Mouse (Mus musculus) NIH3T3 (cell line): Measurements from ENCODE around the gene Trim62.

Source experiments
- DNase-seq: peaks from one replicate; pipeline ENCODE4 v3.0.0-alpha.2; 2012; ENCODE audit warnings: low read depth

The Trim62 gene

DNA sequence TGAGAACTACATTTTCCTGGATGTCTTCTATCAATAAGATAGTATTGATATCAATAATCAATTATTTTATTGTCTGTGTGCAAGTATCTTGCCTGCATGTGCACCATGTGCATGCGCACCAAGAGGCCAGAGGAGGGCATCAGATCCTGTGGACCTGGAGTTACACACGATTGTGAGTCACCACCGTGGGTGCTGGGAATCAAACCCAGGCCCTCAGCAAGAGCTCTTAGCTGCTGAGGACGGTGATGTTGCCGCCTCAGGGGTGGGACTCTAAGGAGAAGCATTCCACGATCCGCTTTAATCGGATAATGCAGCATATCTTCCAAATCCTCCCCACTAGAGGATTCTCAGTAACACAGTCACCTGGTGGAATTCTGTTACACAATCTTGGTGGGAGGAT, 2.2 kb downstream of the Trim62 start:
- no peak for DNase-seq

DNA sequence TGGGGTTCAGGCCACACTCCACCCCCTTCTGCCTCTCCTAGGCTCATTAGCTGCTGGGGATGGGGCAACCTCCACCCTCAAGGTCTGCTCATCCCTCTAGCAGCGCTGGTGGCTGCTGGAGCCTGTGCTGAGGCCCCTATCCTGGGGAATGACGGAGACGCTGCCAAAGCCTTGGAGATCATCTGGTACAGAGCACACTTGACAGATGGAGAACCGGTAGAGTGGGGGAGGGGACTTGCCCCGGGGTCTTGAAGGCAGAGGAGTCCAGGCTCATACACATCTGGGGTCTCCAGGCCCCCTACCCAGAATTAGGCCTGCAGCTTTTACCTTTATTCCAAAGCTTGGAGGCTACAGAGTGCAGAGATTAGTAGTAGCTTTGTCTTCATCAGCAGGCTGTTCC, 3.2 kb downstream of the Trim62 start:
- DNase-seq: no peak

DNA sequence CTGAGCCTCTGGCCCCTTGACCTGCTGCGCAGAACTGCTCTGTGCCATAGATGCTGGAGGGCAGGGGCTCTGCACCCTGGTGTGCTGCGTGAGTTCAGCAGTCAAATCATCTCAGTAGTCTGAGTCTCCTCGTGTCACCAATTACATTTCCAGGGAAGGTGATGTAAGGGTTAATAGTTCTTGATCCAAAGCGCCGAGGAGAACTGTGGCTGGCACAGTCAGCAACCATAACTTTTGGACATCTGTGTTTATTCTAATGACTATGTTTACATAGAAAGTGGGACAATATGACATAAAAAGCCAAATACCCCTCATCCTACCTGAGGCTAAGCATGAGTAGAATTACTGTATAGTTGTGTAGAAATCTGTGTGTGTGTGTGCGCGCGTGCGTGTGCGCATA, 3.6 kb downstream of the Trim62 start:
- DNase-seq: no peak

DNA sequence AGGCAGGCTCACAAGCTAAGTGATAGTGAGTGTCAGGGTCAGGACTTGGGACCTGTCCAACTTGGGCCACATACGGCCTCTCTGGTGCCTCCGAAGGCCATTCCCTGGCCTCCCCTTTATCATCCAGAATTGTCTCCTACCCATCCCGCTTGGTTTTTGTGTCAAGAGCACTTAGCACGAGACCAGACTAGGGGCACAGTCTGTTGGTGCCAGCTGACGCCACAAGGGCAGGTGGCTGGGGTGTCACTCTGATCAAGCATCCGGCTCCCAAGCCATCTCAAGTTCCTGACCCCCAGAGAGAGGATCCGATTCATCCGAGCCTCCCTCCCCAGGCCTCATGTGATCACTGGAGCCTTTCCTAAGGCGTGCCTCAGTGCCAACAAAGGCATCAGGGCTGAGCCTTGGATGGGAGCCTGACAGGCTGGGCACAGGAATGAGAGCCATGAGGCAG, 4.3 kb downstream of the Trim62 start:
- DNase-seq: no peak

DNA sequence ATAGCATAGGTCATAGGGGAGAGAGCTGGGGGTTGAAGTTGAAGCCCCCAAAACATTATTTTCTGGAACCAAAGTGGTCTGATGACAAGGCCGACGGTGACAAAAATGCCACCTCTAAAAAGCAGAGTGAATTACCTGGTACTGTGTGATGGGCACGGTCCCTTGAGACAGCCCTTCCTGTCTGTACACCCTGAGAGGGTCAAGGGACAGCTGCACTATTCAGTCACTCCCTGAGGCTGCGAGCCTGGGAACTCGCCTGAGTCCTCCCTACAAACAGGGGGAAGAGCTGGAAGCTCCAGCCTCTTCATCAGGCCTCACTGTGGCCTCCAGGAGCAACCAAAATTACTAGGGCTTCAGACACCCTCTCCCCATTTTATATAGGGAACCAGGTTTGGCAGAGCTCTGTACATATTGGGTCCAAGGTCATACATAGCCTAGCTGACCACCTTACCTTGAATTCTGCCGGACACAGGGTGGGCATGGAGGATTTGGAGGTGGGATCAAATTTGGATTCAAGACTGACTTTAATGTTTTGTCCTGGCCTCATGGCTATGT, 5.1 kb downstream of the Trim62 start:
- DNase-seq: no peak

DNA sequence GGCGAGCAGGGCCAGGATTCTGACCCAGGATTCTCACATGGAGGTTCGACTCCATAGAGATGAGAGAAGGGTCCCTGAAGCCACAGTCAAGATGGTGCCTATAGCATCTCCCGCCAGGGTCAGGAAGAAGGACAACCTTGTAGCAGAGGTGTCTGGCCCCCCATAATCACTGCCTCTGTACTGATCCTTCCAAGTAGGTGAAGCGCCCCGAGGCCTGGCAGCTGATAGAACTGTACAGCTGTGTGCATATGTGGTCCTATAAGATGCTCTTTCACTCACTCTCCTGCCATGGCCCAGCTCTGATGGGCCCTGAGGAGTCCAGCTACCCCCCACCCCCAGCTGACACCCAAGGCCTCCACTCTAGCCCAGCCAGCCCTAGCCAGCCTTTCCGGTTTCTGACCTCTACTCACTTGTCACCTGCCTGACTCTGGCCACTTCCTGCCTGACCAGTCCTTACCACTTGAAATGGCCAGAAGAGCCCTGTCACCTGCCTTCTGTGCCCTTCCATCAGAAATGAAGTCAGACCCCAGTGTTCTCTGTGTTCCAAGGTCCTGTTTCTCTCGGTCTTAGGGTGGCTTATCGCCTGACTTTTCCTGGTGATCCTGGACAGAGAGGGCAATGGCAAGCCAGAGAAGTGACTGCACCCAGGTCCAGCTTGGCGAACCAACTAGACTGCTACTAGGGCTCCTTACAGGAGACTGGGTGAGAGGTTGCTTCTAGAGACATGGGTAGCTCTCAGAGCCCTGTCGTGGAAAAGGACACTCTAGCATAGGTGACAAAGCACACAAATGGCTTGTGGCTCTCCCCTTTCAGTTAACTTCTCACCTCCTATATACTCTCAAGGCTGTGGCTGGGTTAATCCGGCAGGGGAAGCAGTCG, 6.6 kb downstream of the Trim62 start:
- DNase-seq: no peak

DNA sequence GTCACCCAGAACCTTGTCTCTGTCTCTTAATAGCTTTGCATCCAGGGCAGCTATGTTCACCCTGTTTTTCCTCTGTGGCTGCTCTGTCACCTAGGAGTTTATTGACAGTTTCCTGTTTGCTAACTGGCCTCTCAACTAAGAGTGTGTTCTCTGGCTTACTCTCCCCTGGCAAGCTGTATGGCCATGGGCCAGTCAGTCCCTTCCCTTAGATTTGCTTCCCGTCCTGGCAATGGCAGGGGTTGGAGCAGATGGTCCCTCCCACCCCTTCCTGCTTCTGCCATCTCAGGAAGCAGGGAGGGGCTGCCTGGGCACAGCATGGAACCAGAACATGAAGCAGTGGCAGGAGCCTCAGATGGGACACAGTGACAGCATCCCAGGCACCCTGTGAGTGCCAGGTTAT, 7.8 kb downstream of the Trim62 start:
- no peak for DNase-seq

DNA sequence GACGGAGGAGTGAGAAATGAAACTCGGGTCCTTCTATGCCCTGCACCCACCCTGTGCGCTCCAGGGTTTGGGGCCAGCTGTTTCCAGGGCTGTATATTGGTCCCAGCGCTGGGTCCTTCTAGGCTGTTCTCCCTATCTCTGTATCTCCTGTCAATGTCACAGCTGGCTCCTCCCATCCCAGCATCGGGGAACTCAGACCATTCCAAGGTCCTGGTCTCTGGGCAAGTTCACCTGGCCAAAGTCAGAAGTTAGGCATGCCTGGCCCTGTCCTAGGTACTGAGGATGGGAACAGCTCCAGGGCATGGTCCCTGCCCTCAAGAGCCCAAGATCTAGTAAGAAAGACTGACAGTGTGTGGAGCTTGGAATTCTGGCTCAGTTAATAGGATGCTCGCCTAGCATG, 8.4 kb downstream of the Trim62 start:
- DNase-seq: no peak

DNA sequence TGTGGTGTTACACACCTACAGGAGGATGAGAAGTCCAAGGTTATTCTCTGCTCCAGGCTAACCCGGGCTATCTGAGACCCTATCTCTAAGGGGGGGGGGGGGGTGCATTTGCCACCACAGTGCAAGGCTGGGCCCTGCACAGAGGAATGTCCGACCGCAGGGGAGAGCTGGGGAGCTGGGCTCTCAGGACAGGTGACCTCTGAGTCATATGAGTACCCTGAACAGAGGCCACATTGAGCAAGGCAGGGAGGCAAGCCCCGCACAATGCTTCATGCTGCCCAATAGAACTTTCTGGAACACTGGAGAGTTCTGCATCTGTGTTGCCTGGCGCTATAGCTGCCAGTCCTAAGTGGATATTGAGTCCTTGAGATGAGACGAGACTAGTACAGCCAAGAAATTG, 8.8 kb downstream of the Trim62 start:
- no peak for DNase-seq

DNA sequence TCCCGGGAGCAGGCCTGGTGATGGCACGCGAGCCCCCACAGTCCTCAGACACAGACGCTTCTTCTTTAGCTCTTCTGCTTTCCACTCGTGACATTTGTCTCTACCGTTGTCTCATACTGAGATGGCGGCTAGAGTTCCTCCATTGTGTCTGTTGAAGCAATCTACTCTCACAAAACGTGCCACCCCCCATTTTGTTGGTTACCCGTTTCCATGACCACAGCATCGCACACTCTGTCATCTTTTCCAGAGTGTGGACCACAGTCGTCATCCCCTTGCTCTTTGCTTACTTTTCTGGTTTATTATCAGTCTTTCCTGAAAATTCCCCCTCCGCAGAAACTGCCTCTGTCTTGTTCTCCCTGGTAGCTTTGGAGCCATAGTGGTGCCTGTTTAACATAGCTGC, 10.7 kb downstream of the Trim62 start:
- no peak for DNase-seq

DNA sequence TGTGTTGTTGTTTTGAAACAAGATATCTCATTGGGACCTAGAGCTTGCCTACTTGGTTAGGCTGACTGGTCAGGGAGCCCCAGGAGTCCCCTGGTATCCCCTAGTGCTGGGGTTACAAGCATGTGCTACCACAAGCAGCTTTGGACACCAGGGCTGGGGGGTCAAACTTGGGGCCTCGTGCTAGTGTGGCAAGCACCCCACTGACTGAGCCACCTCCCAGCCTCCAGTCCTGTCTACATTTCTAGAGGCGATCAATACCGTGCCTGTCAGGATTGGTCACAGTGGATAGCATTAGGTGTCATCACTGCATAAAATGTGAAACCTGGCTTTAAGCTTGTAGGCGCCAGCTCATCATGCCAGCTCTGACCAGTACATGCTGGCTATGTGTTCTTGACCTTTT, 12.5 kb downstream of the Trim62 start:
- DNase-seq: no peak

DNA sequence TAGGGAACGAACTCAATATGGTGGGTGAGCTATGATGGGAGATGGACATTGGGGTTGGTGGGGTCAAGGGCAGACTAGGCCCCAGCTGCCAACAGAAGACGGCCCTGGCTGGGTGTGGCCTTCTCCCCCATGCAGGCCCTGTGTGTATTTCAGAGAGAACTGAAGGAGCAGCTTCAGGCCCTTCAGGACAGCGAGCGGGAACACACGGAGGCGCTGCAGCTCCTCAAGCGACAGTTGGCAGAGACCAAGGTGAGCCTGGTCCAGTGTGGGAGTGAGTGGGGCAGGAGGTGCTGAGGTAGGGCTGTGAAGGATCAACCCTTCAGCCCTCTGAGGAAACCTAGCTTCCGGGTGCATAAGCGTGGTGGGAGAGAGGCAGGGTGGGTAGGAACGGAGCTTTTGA, 13.3 kb downstream of the Trim62 start:
- DNase-seq: no peak

DNA sequence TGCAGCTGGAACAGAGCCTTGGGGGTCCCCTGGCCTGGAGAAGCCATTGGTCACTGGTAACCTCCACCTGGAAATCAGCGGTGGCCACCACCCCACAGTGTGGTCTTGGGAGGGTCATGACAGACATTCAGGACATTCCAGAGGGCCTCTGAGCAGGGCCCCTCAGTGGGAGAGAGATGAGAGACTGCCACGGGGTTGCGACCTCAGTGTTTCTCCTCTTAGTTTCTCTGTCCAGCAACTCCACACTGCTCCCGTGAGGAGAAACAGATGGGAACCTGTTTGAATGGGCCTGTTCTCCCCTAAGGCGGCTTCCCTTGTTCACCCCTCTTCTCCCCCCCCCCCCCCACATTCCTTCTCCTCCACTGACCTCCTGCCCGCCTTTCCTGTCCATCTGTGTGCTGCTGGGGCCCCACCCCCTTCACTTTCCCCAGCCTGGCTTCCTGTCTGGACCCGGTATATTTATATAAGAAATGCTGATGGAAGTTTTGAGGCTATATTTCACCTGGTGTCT, 14.6 kb downstream of the Trim62 start:
- DNase-seq: no peak

DNA sequence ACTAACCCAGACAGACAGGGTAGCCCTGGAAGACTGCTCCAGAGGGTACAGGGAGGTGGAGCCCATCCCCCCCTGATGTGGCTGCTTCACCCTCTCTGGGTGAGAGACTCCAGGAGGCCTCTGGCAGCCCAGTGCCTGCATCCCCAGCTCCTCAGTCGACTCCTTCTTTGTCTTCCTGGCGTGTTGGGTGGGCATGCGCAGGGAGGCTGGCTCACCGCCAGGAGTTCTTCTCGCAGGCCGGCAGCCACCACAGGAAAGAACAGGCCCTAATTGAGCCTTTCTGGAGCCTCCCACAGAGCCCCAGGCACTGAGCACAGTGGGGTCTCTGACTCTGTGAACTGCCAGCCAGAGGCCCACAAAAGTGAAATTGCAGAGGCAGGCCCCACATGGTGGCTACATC, 16.0 kb downstream of the Trim62 start:
- DNase-seq: no peak

DNA sequence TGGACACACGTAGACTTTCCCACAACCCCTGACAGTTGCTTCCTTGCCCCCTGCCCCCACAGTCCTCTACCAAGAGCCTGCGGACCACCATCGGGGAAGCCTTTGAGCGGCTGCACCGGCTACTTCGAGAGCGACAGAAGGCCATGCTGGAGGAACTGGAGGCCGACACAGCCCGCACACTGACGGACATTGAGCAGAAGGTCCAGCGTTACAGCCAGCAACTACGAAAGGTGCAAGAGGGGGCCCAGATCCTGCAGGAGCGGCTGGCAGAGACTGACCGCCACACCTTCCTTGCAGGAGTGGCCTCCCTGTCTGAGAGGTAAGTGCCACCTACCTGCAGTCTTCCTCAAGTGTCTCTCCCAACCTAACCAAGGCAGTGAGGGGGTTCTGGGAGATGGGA, 17.1 kb downstream of the Trim62 start:
- DNase-seq: no peak

DNA sequence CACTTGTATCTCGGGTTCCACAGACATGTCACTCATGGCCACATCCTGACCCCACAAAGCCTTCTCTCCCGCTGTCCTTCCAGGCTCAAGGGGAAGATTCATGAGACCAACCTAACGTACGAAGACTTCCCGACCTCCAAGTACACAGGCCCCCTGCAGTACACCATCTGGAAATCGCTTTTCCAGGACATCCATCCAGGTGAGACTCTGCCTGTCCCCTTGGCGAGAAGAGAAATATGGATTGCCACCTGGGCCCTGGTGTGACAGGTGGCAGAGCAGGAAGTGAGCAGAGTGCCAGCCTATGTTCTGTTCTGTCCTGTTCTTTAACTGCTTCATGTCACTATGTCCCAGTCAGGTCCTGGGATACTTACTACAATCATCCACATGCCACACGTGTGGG, 19.0 kb downstream of the Trim62 start:
- no peak for DNase-seq

DNA sequence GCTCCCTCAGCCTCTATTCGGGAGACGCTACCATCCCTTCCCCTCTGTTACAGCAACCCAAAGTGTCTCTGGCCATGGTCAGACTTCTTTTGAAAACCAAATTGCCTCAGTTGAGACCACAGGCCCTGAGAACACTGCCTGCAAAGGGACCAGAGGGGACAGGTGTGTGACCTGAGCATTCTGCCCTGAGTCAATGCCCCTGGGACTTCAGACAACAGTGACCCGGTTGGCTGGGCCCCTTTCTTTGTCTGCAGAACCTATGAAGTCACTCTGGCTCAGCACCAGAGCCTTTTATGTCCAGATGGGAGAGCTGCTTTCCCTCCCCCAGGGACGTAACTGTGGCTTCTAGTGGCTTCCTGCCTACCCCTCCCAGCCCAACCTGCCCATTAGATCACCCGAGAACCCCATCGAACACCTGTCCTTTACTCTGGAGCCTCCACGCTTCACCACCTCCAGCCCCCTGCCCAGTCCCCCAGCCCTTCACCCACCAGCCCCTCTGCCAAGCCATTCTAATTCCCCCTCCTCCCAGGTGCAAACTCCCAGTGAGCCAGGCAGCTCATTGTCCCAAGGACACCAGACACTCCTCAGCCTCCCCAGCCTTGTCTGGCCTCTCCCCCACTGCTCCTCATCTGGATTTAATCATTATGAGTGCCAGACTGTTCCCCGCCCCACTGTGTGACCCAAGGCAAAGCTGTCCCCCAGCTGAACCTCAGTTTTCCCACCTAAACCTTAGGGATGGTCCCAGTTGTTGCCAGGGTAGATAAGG, 20.8 kb downstream of the Trim62 start:
- DNase-seq: peak; percentile 22

DNA sequence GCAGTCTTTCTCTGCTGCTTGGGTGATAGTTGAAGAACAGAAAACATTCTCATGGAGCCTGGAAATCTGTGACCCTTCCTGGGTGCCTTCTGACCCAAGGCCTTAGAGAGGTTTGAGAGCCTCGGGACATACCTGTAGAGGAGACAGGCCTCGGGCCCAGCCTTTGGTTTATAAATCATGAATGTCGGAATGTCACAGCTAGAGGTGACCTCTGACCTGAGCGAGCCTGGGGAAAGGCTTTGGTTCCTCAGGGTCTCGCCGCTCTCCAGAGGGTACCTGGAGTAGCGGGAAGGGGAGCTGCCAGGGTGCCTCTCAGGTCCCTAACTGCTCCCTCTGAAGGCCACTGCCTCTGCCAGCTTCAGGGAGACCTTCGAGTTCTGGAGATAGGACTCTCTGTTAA, 21.9 kb downstream of the Trim62 start:
- no peak for DNase-seq

DNA sequence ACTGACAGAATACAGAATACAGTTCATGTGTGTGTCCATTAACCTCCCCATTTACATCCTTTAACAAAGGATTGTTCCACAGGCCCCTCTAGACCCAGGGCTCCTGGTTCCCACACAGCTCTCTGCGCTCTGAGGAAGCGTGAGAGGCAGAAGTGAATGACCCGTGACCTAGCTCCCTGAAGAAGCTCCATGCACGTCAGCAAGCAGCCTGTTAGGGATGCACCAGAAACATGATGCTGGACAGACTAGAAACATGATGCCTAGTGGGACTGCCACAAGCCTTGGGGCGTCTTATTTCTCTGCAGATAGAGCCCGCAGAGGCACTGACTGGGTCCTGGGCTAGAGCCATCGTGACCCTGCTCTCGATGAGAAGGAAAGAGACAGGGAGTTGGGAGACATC, 23.4 kb downstream of the Trim62 start:
- no peak for DNase-seq

DNA sequence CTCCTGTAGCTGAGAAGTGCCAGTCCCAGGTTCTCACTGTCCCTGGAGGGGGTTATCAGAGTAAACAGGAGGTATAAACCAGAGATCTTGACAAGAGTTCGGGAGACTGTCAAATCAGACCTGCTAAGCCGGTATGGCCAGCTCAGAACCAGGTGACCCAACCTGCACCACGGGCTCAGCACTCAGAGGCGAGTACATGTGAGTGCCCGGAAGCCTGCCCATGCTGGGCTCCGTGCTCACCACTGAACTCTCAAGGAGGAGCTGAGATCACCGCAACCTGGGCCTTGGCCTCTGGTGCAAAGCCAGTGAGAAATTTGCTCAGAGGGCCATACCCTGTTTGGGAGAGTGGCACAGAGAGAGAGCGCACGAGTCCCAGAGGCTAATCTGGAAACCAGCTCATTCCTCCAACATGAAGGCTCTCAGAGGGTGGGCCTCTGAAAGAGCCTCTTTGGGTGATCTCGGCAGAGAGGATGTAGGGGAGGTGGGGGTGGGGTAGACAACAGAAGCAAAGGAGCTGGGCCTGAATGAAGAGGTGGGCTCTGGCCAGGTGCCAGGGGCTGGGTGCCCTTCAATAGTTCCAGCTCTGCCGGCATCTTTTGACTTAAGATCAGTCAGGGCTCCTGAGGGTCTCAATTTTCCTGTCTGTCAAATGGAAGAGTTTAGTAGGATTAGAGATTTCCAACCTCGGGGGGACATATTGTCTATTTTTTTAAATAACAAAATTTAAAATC, 24.0 kb downstream of the Trim62 start:
- no peak for DNase-seq

DNA sequence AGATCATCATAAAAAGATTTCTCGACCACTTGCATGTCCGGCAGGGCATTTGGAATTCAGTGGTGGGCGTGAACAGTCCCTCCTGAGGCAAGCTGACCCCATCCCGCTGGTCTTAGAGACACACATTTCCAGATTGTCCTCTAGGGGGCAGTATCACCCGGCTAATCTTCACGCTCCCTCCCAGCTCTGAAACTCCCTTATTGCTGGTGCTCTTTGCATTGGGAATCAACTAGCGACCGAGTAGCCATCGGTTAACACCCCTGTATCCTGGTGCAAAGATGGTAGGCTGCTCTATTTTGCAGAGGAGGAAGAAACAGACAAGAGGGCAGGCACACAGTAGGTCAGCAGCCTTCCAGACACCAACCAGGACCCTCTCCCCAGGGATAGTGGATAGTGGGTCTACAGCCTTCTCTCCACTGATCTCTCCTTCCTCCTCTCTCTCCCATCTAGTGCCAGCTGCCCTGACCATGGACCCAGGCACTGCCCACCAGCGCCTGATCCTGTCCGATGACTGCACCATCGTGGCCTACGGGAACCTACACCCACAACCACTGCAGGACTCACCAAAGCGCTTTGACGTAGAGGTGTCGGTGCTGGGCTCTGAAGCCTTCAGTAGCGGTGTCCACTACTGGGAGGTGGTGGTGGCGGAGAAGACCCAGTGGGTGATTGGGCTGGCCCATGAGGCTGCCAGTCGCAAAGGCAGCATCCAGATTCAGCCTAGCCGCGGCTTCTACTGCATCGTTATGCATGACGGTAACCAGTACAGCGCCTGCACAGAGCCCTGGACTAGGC, 25.4 kb downstream of the Trim62 start:
- peak; percentile 89 for DNase-seq
